ENCODE assay signal across 10 mouse cellular contexts in genomic region chr4:154549497-154549896, GRCm38 (mm10).
DNase-seq lines count a peak whose midpoint lies in the region; ATAC-seq and TF ChIP-seq lines count a peak whose summit lies in the region.
"Had no signal": no experiment of that assay in that cellular context is flagged by ENCODE, and none has a peak within 500 bp of the region (broad histone marks: within the 10 kb centered on the region; RNA-seq: fewer than 3 reads in every experiment).

No protein-coding gene starts in this region.

- no peak for TF ChIP-seq EP300 in lung, postnatal 0 days (IDR thresholded peaks at IDR 0.05)

- H3K4me3 ChIP-seq in heart, embryonic 12.5 days = no peak overlapping the region
- peak overlapping the region; percentile 15; the same call in 1 of the 2 replicates for H3K4me3 ChIP-seq in lung, postnatal 0 days (ENCODE audit: low read depth, low read length)
- H3K4me3 ChIP-seq in limb, embryonic 14.5 days (replicated peaks; ENCODE audit: low read length) = no peak overlapping the region
- H3K4me3 ChIP-seq in olfactory bulb, adult 2 months (ENCODE audit: insufficient read depth, low read depth, low read length) = no peak overlapping the region

- ATAC-seq in heart, embryonic 12.5 days (ENCODE audit: insufficient number of reproducible peaks, low FRiP score) = no peak
- ATAC-seq in lung, postnatal 0 days = no peak
- no peak for ATAC-seq in limb, embryonic 14.5 days (ENCODE audit: low FRiP score, low read depth)

- no peak for TF ChIP-seq CTCF in lung, postnatal 0 days (IDR thresholded peaks at IDR 0.05)
- TF ChIP-seq CTCF in olfactory bulb, adult 2 months (IDR thresholded peaks at IDR 0.05; ENCODE audit: insufficient read depth, low read depth, low read length) = no peak

- H3K36me3 ChIP-seq in heart, embryonic 12.5 days = no peaks in the 10 kb centered on the region
- H3K36me3 ChIP-seq in lung, postnatal 0 days (ENCODE audit: insufficient read depth, low read length) = no peaks in the 10 kb centered on the region
- H3K36me3 ChIP-seq in limb, embryonic 14.5 days (ENCODE audit: control insufficient read depth, insufficient read depth, low read length) = no peaks in the 10 kb centered on the region

- no peak for DNase-seq in heart, postnatal 36 days
- DNase-seq in lung, postnatal 0 days (ENCODE audit: low spot score) = no peak
- DNase-seq in lung, adult 18-20 months = no peak
- no peak for DNase-seq in limb, embryonic 14.5 days (ENCODE audit: low spot score)
- no peak for DNase-seq in thymus, adult 18-20 months
- no peak for DNase-seq in c-Kit-positive CD71-positive TER-119-positive erythroid progenitor cells, embryonic 14.5 days (ENCODE audit: low spot score)
- DNase-seq: adrenal gland, postnatal 36 days; cerebellum, postnatal 36 days had no signal

- intact Hi-C loops in heart, postnatal 36 days (cut with DNase I) = no loop called here

- H3K9ac ChIP-seq in heart, embryonic 12.5 days = no peak overlapping the region
- no peak overlapping the region for H3K9ac ChIP-seq in lung, postnatal 0 days (replicated peaks; ENCODE audit: low read depth)
- H3K9ac ChIP-seq in limb, embryonic 14.5 days (ENCODE audit: low read depth, low read length, severe bottlenecking) = no peak overlapping the region

- H3K4me1 ChIP-seq in heart, embryonic 12.5 days (replicated peaks) = peaks cover 66% of the 10 kb centered on the region
- H3K4me1 ChIP-seq in lung, postnatal 0 days (ENCODE audit: insufficient read depth, low read depth, low read length) = peaks cover 9% of the 10 kb centered on the region; the same call in 1 of the 2 replicates
- H3K4me1 ChIP-seq in limb, embryonic 14.5 days (ENCODE audit: control insufficient read depth, insufficient read depth, low read length) = peaks cover 16% of the 10 kb centered on the region
- peaks cover 14% of the 10 kb centered on the region; the same call in 1 of the 2 replicates for H3K4me1 ChIP-seq in olfactory bulb, adult 2 months (ENCODE audit: control insufficient read depth, insufficient read depth, low read length)

- TF ChIP-seq POLR2A in limb, embryonic 14.5 days (IDR thresholded peaks at IDR 0.05; ENCODE audit: borderline replicate concordance, extremely low read depth, insufficient read depth, insufficient read length) = no peak
- TF ChIP-seq POLR2A in olfactory bulb, adult 2 months (IDR thresholded peaks at IDR 0.05; ENCODE audit: insufficient read depth, low read depth, low read length) = no peak

- H3K9me3 ChIP-seq in heart, embryonic 12.5 days (replicated peaks) = no peaks in the 10 kb centered on the region
- H3K9me3 ChIP-seq in lung, postnatal 0 days (ENCODE audit: low read length) = no peaks in the 10 kb centered on the region
- H3K9me3 ChIP-seq in limb, embryonic 14.5 days (ENCODE audit: control insufficient read depth, low read length) = no peaks in the 10 kb centered on the region

- peak overlapping the region; percentile 46 for H3K4me2 ChIP-seq in heart, embryonic 12.5 days
- H3K4me2 ChIP-seq in lung, postnatal 0 days (replicated peaks; ENCODE audit: low read depth, low read length) = peak overlapping the region; percentile 36
- H3K4me2 ChIP-seq in limb, embryonic 14.5 days (replicated peaks; ENCODE audit: low read depth, low read length, severe bottlenecking) = 0 out of 2 replicates have a peak overlapping the region, but pooled peaks have one; percentile 14

- no peak overlapping the region for H3K27ac ChIP-seq in heart, embryonic 12.5 days (ENCODE audit: poor library complexity, severe bottlenecking)
- no peak overlapping the region for H3K27ac ChIP-seq in lung, postnatal 0 days (ENCODE audit: low read length)
- H3K27ac ChIP-seq in limb, embryonic 14.5 days (replicated peaks; ENCODE audit: low read depth, low read length) = no peak overlapping the region
- 0 out of 2 replicates have a peak overlapping the region, but pooled peaks have one; percentile 25 for H3K27ac ChIP-seq in olfactory bulb, adult 2 months (ENCODE audit: insufficient read depth, low read depth, low read length)

- WGBS in heart, embryonic 12.5 days = 86% methylated on average over 11 of the region's 11 CpGs
- 52% methylated on average over 11 of the region's 11 CpGs for WGBS in lung, postnatal 0 days
- WGBS in limb, embryonic 14.5 days = 66% methylated on average over 11 of the region's 11 CpGs
- WGBS in olfactory bulb, adult 2 months = 42% methylated on average over 11 of the region's 11 CpGs

- H3K27me3 ChIP-seq in heart, embryonic 12.5 days (replicated peaks) = no peaks in the 10 kb centered on the region; the same call in 1 of the 2 replicates
- H3K27me3 ChIP-seq in lung, postnatal 0 days (replicated peaks; ENCODE audit: insufficient read depth, low read length) = 0 out of 2 replicates have a peak, but pooled peaks cover 4% of the 10 kb centered on the region
- H3K27me3 ChIP-seq in limb, embryonic 14.5 days (ENCODE audit: control insufficient read depth, insufficient read depth, low read length) = no peaks in the 10 kb centered on the region
